Mouse (Mus musculus) ES-Bruce4 (cell line): ENCODE measurements around the gene Acss2.

Source experiments
- EP300 ChIP-seq: IDR thresholded peaks from 2 replicates; pipeline ENCODE4 v1.6.1; 2011; ENCODE audit warnings: low read depth, low read length; ENCODE audit not compliant: insufficient read depth
- POLR2A ChIP-seq: IDR thresholded peaks from one replicate; pipeline ENCODE4 v1.8.1; 2011; ENCODE audit warnings: low read length; ENCODE audit not compliant: insufficient read depth

DNA sequence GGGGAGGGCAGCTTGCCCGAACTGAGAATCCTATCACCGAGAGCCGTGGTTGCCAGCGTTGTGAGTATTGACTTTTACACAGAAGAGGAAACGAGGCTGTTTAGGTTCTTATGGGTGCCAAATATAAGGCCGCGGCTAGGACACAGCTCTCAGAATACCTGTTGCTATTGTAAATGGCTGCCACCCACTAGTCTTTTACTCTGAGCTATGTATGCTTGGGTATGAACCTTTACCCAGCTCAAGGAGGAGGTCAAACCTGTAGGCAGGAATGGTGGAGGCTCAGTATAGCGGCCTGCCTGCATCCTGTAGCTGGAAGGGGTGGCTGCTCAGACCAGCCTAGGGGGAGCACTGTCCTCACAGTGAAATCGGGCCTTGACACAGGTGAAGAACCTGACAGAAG is 110.4 kb downstream of the Acss2 start:
- no peak for TF ChIP-seq EP300
- TF ChIP-seq POLR2A = no peak
